ENCODE assay signal across 8 mouse cellular contexts in the genomic region with DNA sequence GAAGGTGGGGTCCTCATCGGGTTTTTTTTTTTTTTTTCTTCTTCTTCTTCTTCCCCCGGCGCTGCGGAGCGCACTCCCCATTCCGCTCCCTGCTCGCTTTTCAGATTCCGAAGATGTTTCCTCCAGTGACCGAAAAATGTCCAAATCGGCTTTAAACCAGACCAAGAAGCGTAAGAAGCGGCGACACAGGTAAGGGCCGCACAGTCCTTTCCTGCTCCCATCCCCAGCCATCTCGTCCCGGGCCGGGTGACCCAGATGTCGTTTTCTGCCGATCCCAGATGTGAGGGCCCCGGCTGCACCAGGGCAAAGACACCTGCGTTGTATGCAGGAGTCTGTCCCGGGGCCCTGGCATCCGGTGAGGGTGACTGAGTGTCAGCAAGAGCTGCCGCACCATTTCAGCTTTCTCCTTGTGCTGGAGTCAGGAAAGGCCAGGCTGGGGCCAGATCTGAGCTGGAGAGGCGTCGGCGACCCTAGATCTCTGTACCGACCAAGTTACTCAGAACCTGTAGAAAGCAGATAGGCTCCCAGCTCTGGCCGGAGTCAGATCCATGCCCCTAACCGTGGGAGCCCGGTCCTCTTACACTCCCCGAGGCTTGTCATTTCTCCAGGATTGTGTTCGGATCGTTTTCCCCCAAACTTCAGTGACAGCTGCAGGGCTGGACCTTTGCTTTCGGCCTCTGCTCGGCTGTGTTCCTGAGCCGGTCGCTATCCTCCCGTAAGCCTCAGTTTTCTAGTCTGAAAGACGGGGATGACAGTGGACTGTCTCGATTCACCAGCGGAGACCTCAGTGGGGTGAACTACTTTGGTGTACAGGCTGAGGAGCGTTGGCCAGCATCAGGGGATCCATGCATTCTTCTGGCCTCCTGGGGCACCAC. TPM values are rescaled to one million over a fixed set of nuclear protein-coding genes. Genes with fewer than 3 reads are reported as not detected.
A peak's percentile ranks its signal among the peaks of the same experiment; 100 is the strongest.
DNase-seq lines count a peak whose midpoint lies in the region; ATAC-seq and TF ChIP-seq lines count a peak whose summit lies in the region.

No protein-coding gene starts in this region.

- ATAC-seq in kidney, postnatal 0 days (replicated peaks; ENCODE audit: low FRiP score, low read depth) = no peak
- 0 out of 2 replicates have a peak, but pooled peaks have one; percentile 29 for ATAC-seq in common myeloid progenitor, adult 5-6 weeks (replicated peaks; ENCODE audit: low read depth, poor library complexity, severe bottlenecking)

- H3K4me3 ChIP-seq in kidney, postnatal 0 days (replicated peaks; ENCODE audit: low read depth, low read length) = peak overlapping the region; percentile 14; the same call in 1 of the 2 replicates

- peaks cover 57% of the 10 kb centered on the region for H3K27me3 ChIP-seq in kidney, postnatal 0 days (ENCODE audit: insufficient read depth, low read length)

- intact Hi-C loops in heart, postnatal 14 days (cut with DNase I) = no loop called here
- intact Hi-C loops in left cerebral cortex, postnatal 4 days (cut with DNase I) = no loop called here

- H3K9me3 ChIP-seq in kidney, postnatal 0 days (replicated peaks; ENCODE audit: low read length) = no peaks in the 10 kb centered on the region

- 6% methylated on average over 43 of the region's 43 CpGs for WGBS in kidney, postnatal 0 days

- no peak overlapping the region for H3K27ac ChIP-seq in kidney, postnatal 0 days

- H3K4me1 ChIP-seq in kidney, postnatal 0 days (replicated peaks; ENCODE audit: insufficient read depth, low read length) = no peaks in the 10 kb centered on the region; the same call in 1 of the 2 replicates

- DNase-seq in kidney, postnatal 0 days (ENCODE audit: low spot score) = peak; percentile 15
- no peak for DNase-seq in kidney, postnatal 25 days
- peak; percentile 6 to 12 for DNase-seq in heart, postnatal 14 days
- DNase-seq in neural tube, embryonic 10.5 days (ENCODE audit: extremely low spot score, low spot score) = peak; percentile 62
- DNase-seq in spleen, adult 18-20 months = no peak
- DNase-seq in adrenal gland, postnatal 25 days = no peak
- no peak for DNase-seq in left cerebral cortex, postnatal 4 days

- peak overlapping the region; percentile 16 for H3K4me2 ChIP-seq in kidney, postnatal 0 days (ENCODE audit: low read length)

- H3K36me3 ChIP-seq in kidney, postnatal 0 days (ENCODE audit: insufficient read depth, low read length) = no peaks in the 10 kb centered on the region

- no peak overlapping the region for H3K9ac ChIP-seq in kidney, postnatal 0 days (ENCODE audit: low read depth, low read length)

- TF ChIP-seq CTCF in kidney, postnatal 0 days (IDR thresholded peaks at IDR 0.05; ENCODE audit: low read depth) = no peak

RNA-seq across cellular contexts. Expression of gene Vsx2, which starts 2.1 kb away (rescaled TPM):
- polyA plus RNA-seq in kidney, postnatal 0 days (2015; fragmentation: Nextera tagmentation; extraction: Ambion mirVana) = not detected in 2 replicates
- total RNA-seq in common myeloid progenitor, adult 5-6 weeks (2017) = not detected in 2 replicates
- total RNA-seq in heart, postnatal 14 days (2021) = under 1 TPM in 1 of 2 experiments, not detected in 1; 0.07 TPM
- not detected in 2 replicates for total RNA-seq in adrenal gland, postnatal 25 days (2021)
- total RNA-seq in left cerebral cortex, postnatal 4 days (2021) = not detected

RNA-seq across cellular contexts. Expression of gene Abcd4, which starts 45.5 kb away (rescaled TPM):
- 12.1 and 16.9 TPM in 2 replicates for polyA plus RNA-seq in kidney, postnatal 0 days (2015; fragmentation: Nextera tagmentation; extraction: Ambion mirVana)
- 1.9 and 4.1 TPM in 2 replicates for total RNA-seq in common myeloid progenitor, adult 5-6 weeks (2017)
- total RNA-seq in heart, postnatal 14 days (2021) = 1 to 10 TPM; 5.6 to 7.1 TPM
- total RNA-seq in adrenal gland, postnatal 25 days (2021) = 18.1 and 21.0 TPM in 2 replicates
- 10 to 100 TPM; 10.9 to 13.5 TPM for total RNA-seq in left cerebral cortex, postnatal 4 days (2021)

Comparison
In these comparisons a context has a peak if more than half of its experiments do, and no peak if none do; other contexts are left out.
1. DNase-seq: peak in kidney, postnatal 0 days (single experiment), heart, postnatal 14 days (2 of 2) and neural tube, embryonic 10.5 days (single experiment); none in kidney, postnatal 25 days (0 of 2), spleen, adult 18-20 months (0 of 2), adrenal gland, postnatal 25 days (single experiment) and left cerebral cortex, postnatal 4 days (single experiment).